Mouse (Mus musculus) gastrocnemius, postnatal 25 days (tissue): Measurements from ENCODE around the gene Reln. TPM values are rescaled to one million over a fixed set of nuclear protein-coding genes. Genes with fewer than 3 reads are reported as not detected.

ENCODE experiments used
- DNase-seq: peaks from one replicate; pipeline ENCODE4 v3.0.0; 2022
- total RNA-seq, 2 experiments: library from RNA; stranded (reverse); gene quantifications; 1 replicate in 1 of 2; 2 replicates in 1 of 2; pipeline ENCODE4 v1.2.3; 2021

Gene Reln
- total RNA-seq, 2 experiments from 2014 or later: 2.0 to 3.6 TPM

- DNase-seq: no peak
These were observed 36.6 kb downstream of the Reln start for GRCm38 (mm10) chr5:22307853-22308252.

- peak; percentile 9 for DNase-seq
These were observed 37.4 kb downstream of the Reln start for GRCm38 (mm10) chr5:22307072-22307471.

GRCm38 (mm10) chr5:22303709-22304108 is 40.8 kb downstream of the Reln start:
- DNase-seq: no peak

- DNase-seq: peak; percentile 50
These were observed 42.2 kb downstream of the Reln start for GRCm38 (mm10) chr5:22302309-22302708.

GRCm38 (mm10) chr5:22300788-22301187 is 43.7 kb downstream of the Reln start:
- DNase-seq: no peak

- no peak for DNase-seq
These were observed 44.5 kb downstream of the Reln start for GRCm38 (mm10) chr5:22300046-22300445.

GRCm38 (mm10) chr5:22295161-22295560 is 49.3 kb downstream of the Reln start:
- DNase-seq: no peak

- no peak for DNase-seq
These were observed 53.1 kb downstream of the Reln start for GRCm38 (mm10) chr5:22291409-22291808.

- DNase-seq: no peak
These were observed 59.1 kb downstream of the Reln start for GRCm38 (mm10) chr5:22285396-22285795.

GRCm38 (mm10) chr5:22282141-22282665 is 62.3 kb downstream of the Reln start:
- DNase-seq: no peak

GRCm38 (mm10) chr5:22280534-22281164 is 63.9 kb downstream of the Reln start:
- DNase-seq: no peak

- DNase-seq: no peak
These were observed 65.3 kb downstream of the Reln start for GRCm38 (mm10) chr5:22279201-22279600.

- DNase-seq: no peak
These were observed 70.4 kb downstream of the Reln start for GRCm38 (mm10) chr5:22274134-22274533.

- no peak for DNase-seq
These were observed 77.8 kb downstream of the Reln start for GRCm38 (mm10) chr5:22266489-22267301.

- no peak for DNase-seq
These were observed 82.1 kb downstream of the Reln start for GRCm38 (mm10) chr5:22262351-22262765.

- DNase-seq: no peak
These were observed 89.2 kb downstream of the Reln start for GRCm38 (mm10) chr5:22255346-22255745.

GRCm38 (mm10) chr5:22253910-22254309 is 90.6 kb downstream of the Reln start:
- no peak for DNase-seq

- DNase-seq: no peak
These were observed 91.2 kb downstream of the Reln start for GRCm38 (mm10) chr5:22253318-22253717.

- DNase-seq: no peak
These were observed 96.7 kb downstream of the Reln start for GRCm38 (mm10) chr5:22247850-22248249.

- no peak for DNase-seq
These were observed 99.4 kb downstream of the Reln start for GRCm38 (mm10) chr5:22245056-22245455.

- no peak for DNase-seq
These were observed 101.0 kb downstream of the Reln start for GRCm38 (mm10) chr5:22243538-22243937.

GRCm38 (mm10) chr5:22241560-22241959 is 102.9 kb downstream of the Reln start:
- no peak for DNase-seq

- DNase-seq: no peak
These were observed 107.7 kb downstream of the Reln start for GRCm38 (mm10) chr5:22236801-22237200.
